Mouse (Mus musculus): Measurements from ENCODE around the gene 1700012B07Rik. TPM values are rescaled to one million over a fixed set of nuclear protein-coding genes. Genes with fewer than 3 reads are reported as not detected.

The 1700012B07Rik gene
- polyA plus RNA-seq, 1 experiment from 2014 or later = not detected

DNA sequence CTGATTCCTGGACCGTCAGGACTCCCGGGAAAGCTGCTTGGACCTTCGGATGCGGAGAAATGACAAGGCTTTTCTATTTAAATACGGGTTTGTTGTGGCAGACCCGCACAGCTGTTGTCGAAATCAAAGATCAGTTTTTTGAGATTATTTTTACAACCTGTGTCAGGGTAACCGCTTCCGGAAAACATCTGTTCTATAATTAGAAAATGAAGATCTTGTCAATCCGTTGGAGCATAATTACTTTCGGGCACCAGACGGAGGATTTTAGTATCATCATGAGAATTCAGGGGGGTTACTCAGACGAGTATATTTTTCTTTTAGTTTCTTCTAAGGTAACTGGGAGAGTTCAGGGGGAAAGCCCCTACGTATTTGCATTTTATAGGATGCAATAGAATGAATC, 57.7 kb downstream of the 1700012B07Rik start:
- Histone ChIP-seq H3K4me3 (ENCODE audit: low read length) (no peak overlapping the region), H3K4me2 (replicated peaks; ENCODE audit: low read depth, low read length) (no peak overlapping the region), H3K27ac (ENCODE audit: low read length) (no peak overlapping the region), H3K4me1 (ENCODE audit: insufficient read depth, low read length) (no peaks in the 10 kb centered on the region), H3K9ac (replicated peaks; ENCODE audit: low read length) (no peak overlapping the region), H3K36me3 (ENCODE audit: insufficient read depth, low read length) (no peaks in the 10 kb centered on the region), H3K27me3 (ENCODE audit: insufficient read depth, low read length) (no peaks in the 10 kb centered on the region), H3K9me3 (ENCODE audit: low read length) (no peaks in the 10 kb centered on the region)
- 62% methylated on average over 14 of the region's 14 CpGs for WGBS
- ATAC-seq (ENCODE audit: low FRiP score, low TSS enrichment) = no peak

DNA sequence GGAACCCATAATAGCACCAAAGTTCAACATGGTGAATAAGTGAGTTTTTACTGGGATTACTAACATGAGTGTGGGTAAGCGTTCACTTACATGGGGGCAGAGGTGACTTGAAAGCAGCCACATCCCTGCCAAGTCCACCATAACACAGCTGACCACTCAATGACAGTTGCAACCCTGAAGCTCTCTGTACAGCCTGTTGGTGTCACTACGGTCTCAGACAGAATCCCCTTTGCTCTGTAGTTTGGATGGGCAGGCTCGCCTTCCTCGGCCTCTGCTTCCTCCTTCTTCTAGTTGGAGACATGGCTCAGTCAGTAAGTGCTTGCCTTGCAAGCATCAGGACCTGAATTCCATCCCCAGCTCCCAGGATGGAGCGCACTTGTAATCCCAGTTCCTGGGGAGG, 58.8 kb downstream of the 1700012B07Rik start:
- Histone ChIP-seq H3K4me3 (ENCODE audit: low read length) (no peak overlapping the region), H3K36me3 (ENCODE audit: insufficient read depth, low read length) (no peaks in the 10 kb centered on the region), H3K4me1 (ENCODE audit: insufficient read depth, low read length) (no peaks in the 10 kb centered on the region), H3K27ac (ENCODE audit: low read length) (no peak overlapping the region), H3K9me3 (ENCODE audit: low read length) (no peaks in the 10 kb centered on the region), H3K27me3 (ENCODE audit: insufficient read depth, low read length) (no peaks in the 10 kb centered on the region), H3K4me2 (replicated peaks; ENCODE audit: low read depth, low read length) (no peak overlapping the region), H3K9ac (replicated peaks; ENCODE audit: low read length) (no peak overlapping the region)
- no peak for ATAC-seq (ENCODE audit: low FRiP score, low TSS enrichment)
- 75% methylated on average over 5 of the region's 5 CpGs for WGBS

DNA sequence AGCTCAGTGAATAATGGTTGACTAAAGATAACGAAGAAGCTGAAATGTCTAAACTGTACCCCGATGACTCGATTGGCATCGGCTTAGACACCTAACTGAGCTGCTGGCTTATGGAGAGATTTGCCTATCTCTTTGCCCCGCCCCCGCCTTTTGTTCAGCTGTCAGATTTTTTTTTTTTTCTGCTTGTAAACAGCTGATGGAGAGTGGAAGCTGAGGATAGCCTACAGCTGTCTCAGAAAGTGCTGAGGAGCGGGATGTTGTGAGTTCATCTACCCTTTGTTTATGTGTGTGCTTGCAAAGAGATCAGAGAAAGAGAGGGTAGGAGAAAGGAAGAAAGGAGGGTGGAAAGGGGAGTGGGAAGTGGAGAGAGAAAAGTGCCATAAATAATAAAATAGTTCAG, 67.8 kb downstream of the 1700012B07Rik start:
- Histone ChIP-seq H3K4me2 (replicated peaks; ENCODE audit: low read depth, low read length) (no peak overlapping the region), H3K4me1 (ENCODE audit: insufficient read depth, low read length) (no peaks in the 10 kb centered on the region), H3K27ac (ENCODE audit: low read length) (no peak overlapping the region), H3K4me3 (ENCODE audit: low read length) (no peak overlapping the region), H3K9me3 (ENCODE audit: low read length) (no peaks in the 10 kb centered on the region), H3K36me3 (ENCODE audit: insufficient read depth, low read length) (no peaks in the 10 kb centered on the region), H3K9ac (replicated peaks; ENCODE audit: low read length) (no peak overlapping the region), H3K27me3 (ENCODE audit: insufficient read depth, low read length) (no peaks in the 10 kb centered on the region)
- no peak for ATAC-seq (ENCODE audit: low FRiP score, low TSS enrichment)
- 88% methylated on average over 7 of the region's 7 CpGs for WGBS

GRCm38 (mm10) chr11:109758616-109759215, 69.1 kb downstream of the 1700012B07Rik start:
- no peak overlapping the region for H3K4me3 ChIP-seq (ENCODE audit: low read length)
- no peak overlapping the region for H3K27ac ChIP-seq (ENCODE audit: low read length)
- no peaks in the 10 kb centered on the region for H3K9me3 ChIP-seq (ENCODE audit: low read length)
- no peaks in the 10 kb centered on the region for H3K4me1 ChIP-seq (ENCODE audit: insufficient read depth, low read length)
- ATAC-seq (ENCODE audit: low FRiP score, low TSS enrichment) = no peak
- 87% methylated on average over 2 of the region's 2 CpGs for WGBS
- no peaks in the 10 kb centered on the region for H3K27me3 ChIP-seq (ENCODE audit: insufficient read depth, low read length)
- H3K36me3 ChIP-seq (ENCODE audit: insufficient read depth, low read length) = no peaks in the 10 kb centered on the region
- H3K4me2 ChIP-seq (replicated peaks; ENCODE audit: low read depth, low read length) = no peak overlapping the region
- no peak overlapping the region for H3K9ac ChIP-seq (replicated peaks; ENCODE audit: low read length)

DNA sequence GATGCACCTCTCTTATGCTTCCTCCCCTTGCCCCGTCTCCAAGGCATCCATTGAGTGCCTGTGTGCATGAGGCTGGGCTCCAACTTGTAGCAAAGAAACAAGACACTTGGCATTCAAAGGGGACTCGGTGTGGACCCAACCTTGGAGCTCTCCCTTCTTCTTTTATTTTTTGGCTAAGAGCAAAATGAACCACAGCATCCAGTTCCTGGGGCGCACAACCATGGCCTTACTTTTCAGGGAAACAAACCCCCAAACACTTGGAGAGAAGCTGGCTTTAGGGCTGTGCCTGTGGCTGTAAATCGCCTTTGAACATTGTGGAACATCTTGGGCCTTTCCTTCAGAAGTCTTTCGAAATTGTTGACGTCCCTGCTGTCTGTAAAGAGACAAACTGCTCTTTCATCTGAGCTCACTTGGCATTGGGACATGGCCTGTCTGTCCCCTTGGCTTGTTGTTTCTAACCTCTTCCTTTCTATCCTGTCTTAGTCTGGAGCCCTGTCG, 73.7 kb downstream of the 1700012B07Rik start:
- H3K27me3 ChIP-seq (ENCODE audit: insufficient read depth, low read length) = no peaks in the 10 kb centered on the region
- H3K9me3 ChIP-seq (ENCODE audit: low read length) = no peaks in the 10 kb centered on the region
- ATAC-seq (ENCODE audit: low FRiP score, low TSS enrichment) = no peak
- no peak overlapping the region for H3K9ac ChIP-seq (replicated peaks; ENCODE audit: low read length)
- H3K4me3 ChIP-seq (ENCODE audit: low read length) = no peak overlapping the region
- peaks cover 10% of the 10 kb centered on the region; the same call in 1 of the 2 replicates for H3K4me1 ChIP-seq (ENCODE audit: insufficient read depth, low read length)
- no peaks in the 10 kb centered on the region for H3K36me3 ChIP-seq (ENCODE audit: insufficient read depth, low read length)
- 67% methylated on average over 7 of the region's 7 CpGs for WGBS
- H3K27ac ChIP-seq (ENCODE audit: low read length) = no peak overlapping the region
- H3K4me2 ChIP-seq (replicated peaks; ENCODE audit: low read depth, low read length) = no peak overlapping the region

GRCm38 (mm10) chr11:109751636-109752603, 75.9 kb downstream of the 1700012B07Rik start:
- H3K4me3 ChIP-seq (ENCODE audit: low read length) = no peak overlapping the region
- H3K27ac ChIP-seq (ENCODE audit: low read length) = peak overlapping the region; percentile 5; the same call in 1 of the 2 replicates
- no peaks in the 10 kb centered on the region for H3K9me3 ChIP-seq (ENCODE audit: low read length)
- no peaks in the 10 kb centered on the region for H3K36me3 ChIP-seq (ENCODE audit: insufficient read depth, low read length)
- peaks cover 10% of the 10 kb centered on the region; the same call in 1 of the 2 replicates for H3K4me1 ChIP-seq (ENCODE audit: insufficient read depth, low read length)
- no peaks in the 10 kb centered on the region for H3K27me3 ChIP-seq (ENCODE audit: insufficient read depth, low read length)
- WGBS = 27% methylated on average over 12 of the region's 12 CpGs
- no peak overlapping the region for H3K4me2 ChIP-seq (replicated peaks; ENCODE audit: low read depth, low read length)
- peak; percentile 59; the same call in 1 of the 2 replicates for ATAC-seq (ENCODE audit: low FRiP score, low TSS enrichment)
- H3K9ac ChIP-seq (replicated peaks; ENCODE audit: low read length) = no peak overlapping the region

DNA sequence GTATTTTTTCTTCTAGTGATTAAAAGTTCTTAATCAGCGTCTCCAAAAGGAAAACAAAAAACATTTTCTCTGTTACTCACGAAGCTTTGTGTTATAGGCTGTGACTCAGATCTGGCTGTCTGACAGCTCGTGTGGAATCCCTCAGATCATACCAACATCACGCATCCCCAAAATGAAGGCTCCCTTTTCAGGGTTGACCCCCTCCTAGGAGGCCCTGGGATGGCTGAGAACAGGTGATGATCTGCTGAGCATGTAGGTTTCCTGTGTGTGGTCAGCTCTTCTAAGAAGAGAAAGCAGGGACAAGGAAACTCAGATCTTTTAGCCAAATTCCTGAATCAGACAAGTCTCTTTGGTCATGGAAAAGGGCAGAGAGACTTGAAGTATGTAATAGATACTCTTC, 82.6 kb downstream of the 1700012B07Rik start:
- WGBS = 67% methylated on average over 4 of the region's 4 CpGs
- H3K4me1 ChIP-seq (ENCODE audit: insufficient read depth, low read length) = no peaks in the 10 kb centered on the region
- ATAC-seq (ENCODE audit: low FRiP score, low TSS enrichment) = no peak

GRCm38 (mm10) chr11:109737967-109738366, 89.9 kb downstream of the 1700012B07Rik start:
- Histone ChIP-seq H3K27ac (ENCODE audit: low read length) (no peak overlapping the region), H3K9ac (replicated peaks; ENCODE audit: low read length) (no peak overlapping the region), H3K27me3 (ENCODE audit: insufficient read depth, low read length) (no peaks in the 10 kb centered on the region), H3K4me2 (replicated peaks; ENCODE audit: low read depth, low read length) (no peak overlapping the region), H3K4me3 (ENCODE audit: low read length) (no peak overlapping the region), H3K36me3 (ENCODE audit: insufficient read depth, low read length) (no peaks in the 10 kb centered on the region), H3K9me3 (ENCODE audit: low read length) (no peaks in the 10 kb centered on the region), H3K4me1 (ENCODE audit: insufficient read depth, low read length) (no peaks in the 10 kb centered on the region)
- WGBS = 41% methylated on average over 3 of the region's 3 CpGs
- no peak for ATAC-seq (ENCODE audit: low FRiP score, low TSS enrichment)

More for the DNA sequence above, 82.6 kb downstream of the 1700012B07Rik start:
- no peak overlapping the region for H3K4me3 ChIP-seq (ENCODE audit: low read length)
- no peaks in the 10 kb centered on the region for H3K9me3 ChIP-seq (ENCODE audit: low read length)
- H3K36me3 ChIP-seq (ENCODE audit: insufficient read depth, low read length) = no peaks in the 10 kb centered on the region
- no peak overlapping the region for H3K4me2 ChIP-seq (replicated peaks; ENCODE audit: low read depth, low read length)
- no peak overlapping the region for H3K27ac ChIP-seq (ENCODE audit: low read length)
- H3K9ac ChIP-seq (replicated peaks; ENCODE audit: low read length) = no peak overlapping the region
- no peaks in the 10 kb centered on the region for H3K27me3 ChIP-seq (ENCODE audit: insufficient read depth, low read length)
